Mouse (Mus musculus) small intestine, adult 2 months (tissue): ENCODE data around the gene Pla2g5. TPM values are rescaled to one million over a fixed set of nuclear protein-coding genes. Genes with fewer than 3 reads are reported as not detected.

Source experiments
- H3K27ac ChIP-seq: fragments of 200-500 bp; 2 replicates; pipeline ENCODE4 v1.5.1; 2012; ENCODE audit warnings: low read depth, low read length, control low read depth, inconsistent platforms; ENCODE audit not compliant: insufficient read depth
- H3K27me3 ChIP-seq: fragments of 200-500 bp; 2 replicates; pipeline ENCODE4 v1.6.1; 2012; ENCODE audit warnings: mild to moderate bottlenecking, moderate library complexity, low read length, inconsistent platforms; ENCODE audit not compliant: control insufficient read depth, insufficient read depth
- H3K36me3 ChIP-seq: fragments of 200-500 bp; 2 replicates; pipeline ENCODE4 v1.6.1; 2012; ENCODE audit warnings: mild to moderate bottlenecking, low read length, control low read depth, inconsistent platforms; ENCODE audit not compliant: control insufficient read depth, insufficient read depth
- H3K4me1 ChIP-seq: fragments of 200-500 bp; 2 replicates; pipeline ENCODE4 v1.6.1; 2012; ENCODE audit warnings: low read length, inconsistent platforms, mixed read lengths; ENCODE audit not compliant: control insufficient read depth, insufficient read depth, insufficient read length
- H3K4me3 ChIP-seq: fragments of 200-500 bp; 2 replicates; pipeline ENCODE4 v1.5.1; 2012; ENCODE audit warnings: low read depth, mild to moderate bottlenecking, control low read depth, inconsistent platforms, low read length, moderate library complexity
- CTCF ChIP-seq: fragments of 200-500 bp; IDR thresholded peaks from 2 replicates; pipeline ENCODE4 v1.5.1; 2012; ENCODE audit warnings: low read depth, mild to moderate bottlenecking, control low read depth, inconsistent platforms, low read length, moderate library complexity, mixed read lengths; ENCODE audit not compliant: insufficient replicate concordance, insufficient read length; ENCODE audit errors: extremely low read depth
- POLR2A ChIP-seq: fragments of 200-500 bp; IDR thresholded peaks from 2 replicates; pipeline ENCODE4 v1.6.1; 2012; ENCODE audit warnings: low read depth, mild to moderate bottlenecking, control low read depth, inconsistent platforms, low read length, moderate library complexity
- WGBS: fragments of 180-500 bp; shearing (Covaris S2); methylation state at CpG from one replicate; pipeline ENCODE4 v1.1.7; 2018; 5-methylcytosine and 5-hydroxymethylcytosine counted together
- polyA plus RNA-seq: library from polyadenylated mRNA; depleted of rRNA; stranded (reverse); fragments of >200 nt; gene quantifications from 2 replicates; pipeline ENCODE4 v1.2.3, GENCODE M21; 2012

Pla2g5 gene
- polyA plus RNA-seq, 1 experiment, result 6.0 TPM

DNA sequence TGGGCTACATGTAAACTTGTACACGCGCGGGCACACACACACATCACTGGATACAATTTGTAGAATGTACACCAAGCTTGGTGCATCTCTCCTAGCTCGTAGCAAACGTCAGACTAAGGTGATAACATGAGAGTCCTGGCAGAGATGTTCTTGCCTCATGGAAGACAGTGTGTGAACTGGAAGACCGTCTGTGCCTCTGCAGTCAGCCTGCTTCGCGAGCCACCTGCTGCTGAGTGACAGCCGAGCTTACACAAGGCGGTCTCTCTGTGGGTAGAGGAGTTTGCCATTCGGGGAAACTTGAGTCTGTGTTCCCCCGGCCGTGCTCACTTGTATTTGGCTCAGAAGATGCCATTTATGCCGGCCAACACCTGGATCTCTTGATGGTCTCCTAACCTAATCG is 4.8 kb downstream of the Pla2g5 start:
- WGBS, result 74% methylated on average over 15 of the region's 15 CpGs
- 0 out of 2 replicates have a peak, but pooled peaks cover 2% of the 10 kb centered on the region for H3K27me3 ChIP-seq
- no peaks in the 10 kb centered on the region for H3K36me3 ChIP-seq
- no peaks in the 10 kb centered on the region for H3K4me1 ChIP-seq
- no peak overlapping the region for H3K27ac ChIP-seq
- H3K4me3 ChIP-seq, result no peak overlapping the region
- no peak for TF ChIP-seq POLR2A
- TF ChIP-seq CTCF, result no peak

DNA sequence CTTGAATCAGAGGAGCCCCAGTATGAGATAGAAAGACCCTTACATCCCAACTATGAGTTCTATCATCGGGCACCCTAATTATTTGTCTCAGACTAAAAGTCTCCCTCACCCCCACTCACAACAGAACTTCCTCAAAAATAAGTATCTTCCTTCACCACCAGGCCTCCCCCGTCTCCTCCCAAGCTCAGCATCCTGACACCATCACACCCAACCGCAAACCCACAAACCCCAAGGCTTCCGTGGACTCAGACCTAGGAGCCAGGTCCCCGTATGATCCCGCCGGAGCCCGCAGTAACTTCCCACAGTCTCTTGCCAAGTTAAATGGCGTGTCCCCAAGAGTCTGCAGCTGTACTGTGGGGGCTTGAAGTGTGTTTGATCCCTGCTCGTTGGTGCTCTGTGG is 5.7 kb downstream of the Pla2g5 start:
- H3K27ac ChIP-seq, result no peak overlapping the region
- TF ChIP-seq POLR2A, result no peak
- no peak for TF ChIP-seq CTCF
- 75% methylated on average over 10 of the region's 10 CpGs for WGBS
- no peaks in the 10 kb centered on the region for H3K4me1 ChIP-seq
- no peak overlapping the region for H3K4me3 ChIP-seq
- 0 out of 2 replicates have a peak, but pooled peaks cover 2% of the 10 kb centered on the region for H3K27me3 ChIP-seq
- H3K36me3 ChIP-seq, result no peaks in the 10 kb centered on the region

DNA sequence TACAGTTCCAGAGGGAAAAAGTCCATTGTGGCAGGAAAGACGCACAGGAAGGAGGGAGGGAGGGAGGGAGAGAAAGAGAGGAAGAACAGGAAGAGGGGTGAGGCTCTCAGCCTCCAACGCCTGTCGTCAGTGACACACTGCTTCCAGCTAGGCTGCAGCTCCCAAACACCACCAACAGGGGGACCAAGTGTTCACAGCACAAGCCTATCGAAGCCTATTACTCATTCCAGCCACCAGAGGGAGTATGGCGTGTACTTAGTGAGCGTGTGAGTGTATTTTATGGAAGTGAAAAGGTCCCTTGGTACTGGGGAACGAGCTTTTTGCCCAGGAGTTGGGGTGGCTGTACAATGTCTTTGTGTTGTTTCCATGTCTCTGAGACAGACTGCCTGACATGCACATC is 6.8 kb downstream of the Pla2g5 start:
- 15% methylated on average over 7 of the region's 7 CpGs for WGBS

DNA sequence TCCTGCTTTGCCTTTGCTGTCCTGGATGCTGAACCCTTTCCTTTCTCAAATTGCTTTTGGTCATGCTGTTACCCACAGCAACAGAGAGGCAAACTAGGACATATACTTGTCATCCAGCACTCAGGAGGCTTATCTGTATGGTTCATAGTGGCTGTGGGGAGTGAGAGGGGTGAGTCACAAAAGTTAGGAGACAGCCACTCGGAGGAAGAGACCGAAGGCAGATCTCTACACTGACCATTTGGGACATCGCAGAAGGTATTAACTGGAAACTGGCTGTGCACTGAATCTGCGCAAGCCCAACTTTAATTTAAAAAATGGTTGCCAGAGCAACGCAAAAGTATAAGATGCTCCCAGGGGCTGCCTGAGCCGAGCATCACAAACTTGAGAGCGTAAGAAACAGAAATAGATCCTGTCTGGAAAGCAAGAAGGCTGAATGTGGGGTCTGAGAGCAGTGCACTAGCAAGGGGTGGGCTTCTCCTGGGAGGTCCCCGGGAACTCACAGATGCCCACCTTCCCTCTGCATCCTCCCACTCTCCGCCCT is 8.1 kb downstream of the Pla2g5 start:
- H3K4me3 ChIP-seq, result no peak overlapping the region
- TF ChIP-seq POLR2A (no peak), CTCF (no peak)
- no peak overlapping the region for H3K27ac ChIP-seq
- no peaks in the 10 kb centered on the region for H3K36me3 ChIP-seq
- WGBS, result 91% methylated on average over 9 of the region's 9 CpGs
- H3K27me3 ChIP-seq, result 0 out of 2 replicates have a peak, but pooled peaks cover 2% of the 10 kb centered on the region
- H3K4me1 ChIP-seq, result no peaks in the 10 kb centered on the region

More for the DNA sequence above, 6.8 kb downstream of the Pla2g5 start:
- Histone ChIP-seq H3K27ac (no peak overlapping the region), H3K27me3 (0 out of 2 replicates have a peak, but pooled peaks cover 2% of the 10 kb centered on the region), H3K4me1 (no peaks in the 10 kb centered on the region), H3K4me3 (no peak overlapping the region), H3K36me3 (no peaks in the 10 kb centered on the region)
- TF ChIP-seq POLR2A (no peak), CTCF (peak; percentile 91; the same call in 1 of the 2 replicates)

DNA sequence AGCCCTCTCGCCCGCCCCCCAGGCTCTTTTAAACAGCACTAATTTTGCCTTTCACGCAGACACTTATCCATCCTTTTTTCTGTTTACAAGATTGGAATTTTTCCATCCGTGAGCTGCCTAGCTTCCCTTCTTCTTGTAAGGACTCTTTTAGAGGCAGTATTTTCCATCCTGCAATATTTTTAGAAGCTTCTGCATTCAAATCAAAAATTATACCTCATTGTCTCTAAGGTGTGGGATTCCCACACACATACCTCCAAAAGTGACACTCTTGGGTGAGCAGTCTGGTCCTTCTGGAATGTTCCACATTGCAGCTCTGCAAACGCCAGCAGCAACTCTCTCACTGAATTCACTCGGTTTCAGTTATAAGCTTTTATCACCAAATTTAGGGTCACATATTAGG is 10.3 kb downstream of the Pla2g5 start:
- no peak overlapping the region for H3K27ac ChIP-seq
- TF ChIP-seq CTCF (no peak), POLR2A (no peak)
- no peak overlapping the region for H3K4me3 ChIP-seq
- H3K4me1 ChIP-seq, result no peaks in the 10 kb centered on the region
- 0 out of 2 replicates have a peak, but pooled peaks cover 2% of the 10 kb centered on the region for H3K27me3 ChIP-seq
- 83% methylated on average over 6 of the region's 6 CpGs for WGBS
- no peaks in the 10 kb centered on the region for H3K36me3 ChIP-seq

DNA sequence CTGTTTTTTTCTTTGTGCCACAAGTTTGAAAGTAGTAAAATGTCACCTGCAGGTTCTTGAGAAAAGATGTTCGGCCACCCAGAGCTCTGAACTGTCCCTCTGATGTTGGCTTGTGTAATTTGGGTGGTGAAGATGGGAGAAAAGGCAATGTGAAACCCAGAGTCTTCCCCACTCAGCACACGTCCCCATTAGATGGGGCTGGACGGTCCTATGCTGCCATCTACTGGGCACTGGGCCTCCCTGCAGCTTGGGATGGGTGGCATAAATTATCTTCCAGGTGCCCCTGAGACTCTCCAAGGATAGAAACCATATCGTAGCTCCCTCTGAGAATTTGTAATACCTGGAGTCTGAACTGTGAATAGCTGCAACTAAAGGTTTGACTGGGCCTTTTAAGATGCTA is 11.8 kb downstream of the Pla2g5 start:
- Histone ChIP-seq H3K4me1 (no peaks in the 10 kb centered on the region), H3K36me3 (no peaks in the 10 kb centered on the region), H3K4me3 (no peak overlapping the region), H3K27ac (no peak overlapping the region), H3K27me3 (no peaks in the 10 kb centered on the region)
- no peak for TF ChIP-seq POLR2A
- TF ChIP-seq CTCF, result peak; percentile 87
- WGBS, result 2% methylated on average over 4 of the region's 4 CpGs

DNA sequence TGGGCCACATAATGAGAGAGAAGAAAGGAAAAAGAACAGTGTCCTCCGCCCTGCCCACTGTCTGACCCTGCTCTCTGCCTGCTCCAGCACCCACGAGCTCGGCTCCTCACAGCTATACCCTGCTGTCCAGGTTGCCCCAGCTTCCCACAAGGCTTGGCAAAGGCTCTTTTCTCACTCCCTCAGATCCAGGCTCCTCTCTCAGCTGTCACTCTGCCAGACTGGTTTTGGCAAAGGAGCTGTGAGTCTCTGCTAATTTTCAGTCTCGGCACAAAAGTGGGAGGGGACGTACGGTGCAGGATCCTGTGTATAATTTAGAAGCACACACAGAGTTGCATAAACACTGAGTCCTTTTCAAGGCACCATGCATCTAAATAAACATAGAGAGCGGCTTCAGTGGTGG is 21.9 kb downstream of the Pla2g5 start:
- Histone ChIP-seq H3K36me3 (no peaks in the 10 kb centered on the region), H3K27me3 (no peaks in the 10 kb centered on the region), H3K4me3 (no peak overlapping the region), H3K27ac (no peak overlapping the region), H3K4me1 (no peaks in the 10 kb centered on the region)
- TF ChIP-seq CTCF (no peak), POLR2A (no peak)
- WGBS, result 79% methylated on average over 7 of the region's 7 CpGs
